Mouse (Mus musculus) neural tube, embryonic 10.5 days (tissue): ENCODE data around the gene Fbxw8.

Experiments
- DNase-seq: peaks from one replicate; pipeline ENCODE4 v3.0.0-alpha.2; 2017; ENCODE audit warnings: low spot score; ENCODE audit errors: extremely low spot score

Gene Fbxw8

DNA sequence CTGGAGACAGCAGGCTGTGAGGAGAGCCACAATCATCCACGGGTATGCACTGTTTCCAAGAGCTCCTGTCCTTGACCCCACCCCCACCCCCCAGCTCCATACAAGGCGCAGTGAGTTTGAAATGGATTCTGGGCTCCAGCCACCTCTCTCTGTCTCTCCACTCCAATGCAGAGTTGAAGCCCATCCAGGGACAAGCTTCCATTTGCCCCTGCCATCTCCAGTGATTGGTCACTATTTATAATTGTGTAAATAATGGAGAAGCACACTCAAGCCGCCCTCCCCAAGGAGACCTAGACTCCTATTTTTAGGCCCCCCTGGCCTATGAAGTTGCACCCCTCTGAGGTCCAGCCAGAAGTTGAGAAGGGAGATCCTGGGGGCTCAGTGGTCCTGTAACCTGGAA is 132.2 kb downstream of the Fbxw8 start:
- no peak for DNase-seq

DNA sequence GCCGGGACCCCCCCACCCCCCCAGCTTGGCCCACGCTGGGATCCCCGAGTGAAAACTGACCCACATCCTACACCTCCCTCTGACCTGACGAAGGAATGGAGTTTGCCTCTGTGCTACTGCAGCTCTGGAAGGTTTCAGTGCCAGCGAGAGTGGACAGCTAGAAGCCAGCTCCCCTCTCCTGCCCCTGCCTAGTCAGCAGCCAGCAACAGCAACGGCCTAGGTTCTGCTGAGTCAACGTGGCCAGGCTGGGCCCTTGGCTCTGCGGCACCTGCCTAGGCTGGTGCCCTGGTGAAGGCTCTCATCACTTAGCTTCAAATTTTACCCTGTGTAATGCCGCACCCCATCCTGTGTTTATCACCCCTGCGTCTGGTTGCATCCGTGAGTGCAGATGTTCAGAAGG is 135.4 kb downstream of the Fbxw8 start:
- no peak for DNase-seq

DNA sequence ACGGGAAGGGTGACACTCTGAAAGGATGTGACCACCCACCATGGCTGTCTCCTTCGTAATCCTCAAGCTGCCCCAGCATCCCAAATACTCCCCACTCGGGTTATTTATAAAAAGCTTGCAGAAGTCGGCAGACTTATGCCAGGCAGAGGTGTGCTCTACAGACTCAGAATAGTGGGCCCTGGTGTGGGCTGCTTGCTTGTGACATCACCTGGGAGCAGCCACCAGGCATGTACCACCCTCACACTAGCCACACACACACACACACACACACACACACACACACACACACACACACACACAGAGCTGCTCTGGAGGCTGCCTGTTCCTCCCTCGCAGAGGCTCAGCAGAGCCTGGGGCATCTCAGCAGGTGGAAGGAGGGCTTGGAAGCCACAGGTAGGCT is 137.7 kb downstream of the Fbxw8 start:
- DNase-seq = no peak

DNA sequence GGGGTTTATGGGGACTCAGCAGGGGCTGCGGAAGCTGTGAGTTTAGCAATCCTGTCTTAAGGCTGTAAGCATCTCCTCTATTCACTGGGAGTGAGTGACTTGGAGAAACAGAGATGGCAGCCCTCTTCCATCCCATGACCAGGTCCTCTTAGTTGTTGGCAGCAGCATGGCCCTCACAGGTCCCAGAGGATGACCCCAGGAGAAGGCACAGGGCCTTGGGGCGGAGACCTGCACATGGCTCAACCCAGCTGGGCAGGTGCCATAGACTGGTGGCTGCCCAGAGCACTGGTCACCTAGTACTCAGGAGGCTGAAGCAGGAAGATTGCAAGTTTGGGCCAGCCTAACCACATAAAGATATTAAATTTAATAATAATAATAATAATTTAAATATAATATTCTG is 139.6 kb downstream of the Fbxw8 start:
- DNase-seq = no peak

DNA sequence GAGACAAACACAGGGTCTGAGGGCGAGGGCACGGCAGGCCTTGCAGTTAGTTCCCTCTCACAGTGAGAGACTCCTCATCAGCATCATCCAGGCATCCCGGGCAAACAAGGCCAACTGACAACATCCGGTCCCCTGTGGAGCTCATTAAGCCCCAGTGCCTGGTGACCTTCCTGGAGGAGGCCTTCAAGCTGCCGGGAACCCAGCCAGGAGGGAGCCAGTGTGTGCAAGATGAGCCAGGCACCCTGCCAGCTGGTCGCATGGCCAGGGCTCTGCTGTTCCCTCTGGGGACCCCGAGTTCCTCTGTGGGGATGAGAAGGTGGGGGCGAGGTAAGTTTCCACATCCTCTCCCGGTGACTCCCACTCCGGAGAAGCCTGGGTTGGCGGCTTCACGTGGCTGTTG is 140.2 kb downstream of the Fbxw8 start:
- DNase-seq = no peak
